Mouse (Mus musculus) testis, adult 2 months (tissue): Measurements from ENCODE around the gene Gabrr1. TPM values are rescaled to one million over a fixed set of nuclear protein-coding genes. Genes with fewer than 3 reads are reported as not detected.

Source experiments
- H3K27ac ChIP-seq: fragments of 200-500 bp; 2 replicates; pipeline ENCODE4 v1.5.1; 2012; ENCODE audit warnings: low read depth, low read length; ENCODE audit not compliant: control insufficient read depth, insufficient read depth
- H3K27me3 ChIP-seq: fragments of 200-500 bp; 2 replicates; pipeline ENCODE4 v1.6.1; 2012; ENCODE audit warnings: mild to moderate bottlenecking, low read length, moderate library complexity; ENCODE audit not compliant: control insufficient read depth, insufficient read depth
- H3K36me3 ChIP-seq: fragments of 200-500 bp; 2 replicates; pipeline ENCODE4 v1.6.1; 2012; ENCODE audit warnings: mild to moderate bottlenecking, low read length; ENCODE audit not compliant: control insufficient read depth, insufficient read depth
- H3K4me1 ChIP-seq: fragments of 200-500 bp; 2 replicates; pipeline ENCODE4 v1.6.1; 2012; ENCODE audit warnings: low read length; ENCODE audit not compliant: control insufficient read depth, insufficient read depth
- H3K4me3 ChIP-seq: fragments of 200-500 bp; 2 replicates; pipeline ENCODE4 v1.5.1; 2012; ENCODE audit warnings: low read depth, mild to moderate bottlenecking, low read length, moderate library complexity, mixed read lengths; ENCODE audit not compliant: control insufficient read depth
- CTCF ChIP-seq: fragments of 200-500 bp; IDR thresholded peaks from 2 replicates; pipeline ENCODE4 v1.5.1; 2012; ENCODE audit warnings: low read depth, mild to moderate bottlenecking, inconsistent platforms, low read length, moderate library complexity; ENCODE audit not compliant: control insufficient read depth, insufficient read depth, insufficient replicate concordance
- POLR2A ChIP-seq: fragments of 200-500 bp; IDR thresholded peaks from 2 replicates; pipeline ENCODE4 v1.6.1; 2012; ENCODE audit warnings: low read depth, mild to moderate bottlenecking, inconsistent platforms, low read length, moderate library complexity; ENCODE audit not compliant: control insufficient read depth
- polyA plus RNA-seq: library from polyadenylated mRNA; depleted of rRNA; stranded (reverse); fragments of >200 nt; gene quantifications from 2 replicates; pipeline ENCODE4 v1.2.3, GENCODE M21; 2012; rRNA removed

The Gabrr1 gene
- polyA plus RNA-seq, 1 experiment, result 0.05 TPM

- H3K36me3 ChIP-seq, result no peaks in the 10 kb centered on the region
- TF ChIP-seq CTCF (peak; percentile 24; the same call in 1 of the 2 replicates), POLR2A (no peak)
- no peak overlapping the region for H3K27ac ChIP-seq
Observed at GRCm38 (mm10) chr4:33188164-33188563, 55.8 kb downstream of the Gabrr1 start.

GRCm38 (mm10) chr4:33188781-33189734, 56.7 kb downstream of the Gabrr1 start:
- peak overlapping the region; percentile 58 for H3K27ac ChIP-seq
- peak overlapping the region; percentile 71 for H3K4me3 ChIP-seq
- TF ChIP-seq CTCF (no peak), POLR2A (peak; percentile 58)
- H3K4me1 ChIP-seq, result peaks cover 6% of the 10 kb centered on the region
- H3K36me3 ChIP-seq, result no peaks in the 10 kb centered on the region
- H3K27me3 ChIP-seq, result no peaks in the 10 kb centered on the region

More at GRCm38 (mm10) chr4:33188164-33188563, 55.8 kb downstream of the Gabrr1 start:
- Histone ChIP-seq H3K27me3 (no peaks in the 10 kb centered on the region), H3K4me3 (no peak overlapping the region), H3K4me1 (peaks cover 6% of the 10 kb centered on the region)

- Histone ChIP-seq H3K36me3 (no peaks in the 10 kb centered on the region), H3K4me3 (peak within 1 kb of the TSS; percentile 71), H3K27ac (peak within 1 kb of the TSS; percentile 58), H3K4me1 (peaks cover 6% of the 10 kb centered on the region), H3K27me3 (no peaks in the 10 kb centered on the region)
- no peak for TF ChIP-seq POLR2A
- no peak for TF ChIP-seq CTCF
Observed at GRCm38 (mm10) chr4:33189735-33190036, 57.4 kb downstream of the Gabrr1 start, which contains the start of gene Pm20d2. Pm20d2 (minus strand) TSS chr4:33189737.

GRCm38 (mm10) chr4:33198117-33198516, 65.8 kb downstream of the Gabrr1 start:
- no peaks in the 10 kb centered on the region for H3K27me3 ChIP-seq
- H3K4me3 ChIP-seq, result no peak overlapping the region
- no peaks in the 10 kb centered on the region for H3K36me3 ChIP-seq
- TF ChIP-seq POLR2A (no peak), CTCF (no peak)
- H3K27ac ChIP-seq, result no peak overlapping the region
- no peaks in the 10 kb centered on the region for H3K4me1 ChIP-seq

GRCm38 (mm10) chr4:33204682-33205081, 72.4 kb downstream of the Gabrr1 start:
- Histone ChIP-seq H3K4me3 (no peak overlapping the region), H3K27ac (no peak overlapping the region), H3K4me1 (peaks cover 11% of the 10 kb centered on the region), H3K36me3 (no peaks in the 10 kb centered on the region), H3K27me3 (no peaks in the 10 kb centered on the region)
- no peak for TF ChIP-seq POLR2A
- TF ChIP-seq CTCF, result peak; percentile 68; the same call in 1 of the 2 replicates

- Histone ChIP-seq H3K27ac (no peak overlapping the region), H3K4me1 (peaks cover 11% of the 10 kb centered on the region), H3K4me3 (no peak overlapping the region), H3K36me3 (no peaks in the 10 kb centered on the region), H3K27me3 (no peaks in the 10 kb centered on the region)
- TF ChIP-seq POLR2A, result no peak
- TF ChIP-seq CTCF, result no peak
Observed at GRCm38 (mm10) chr4:33207551-33207950, 75.2 kb downstream of the Gabrr1 start.

- Histone ChIP-seq H3K36me3 (no peaks in the 10 kb centered on the region), H3K27ac (no peak within 1 kb of the TSS), H3K27me3 (no peaks in the 10 kb centered on the region), H3K4me3 (peak within 1 kb of the TSS; percentile 72), H3K4me1 (peaks cover 11% of the 10 kb centered on the region)
- TF ChIP-seq CTCF (no peak), POLR2A (no peak)
Observed at GRCm38 (mm10) chr4:33208881-33209841, 76.8 kb downstream of the Gabrr1 start, which contains the start of gene Srsf12. Srsf12 (plus strand) TSS chr4:33208991.

Other genes starting within 250 kb of the Gabrr1 start
- 0.51 and 0.54 TPM in 2 replicates for gene Ankrd6, start 181.7 kb upstream of the Gabrr1 start, polyA plus RNA-seq
- gene Rragd, start 149.5 kb upstream of the Gabrr1 start, polyA plus RNA-seq, result 1.6 and 2.6 TPM in 2 replicates
- 197 and 259 TPM in 2 replicates for gene Ube2j1, start 101.1 kb upstream of the Gabrr1 start, polyA plus RNA-seq
- 0.49 and 0.96 TPM in 2 replicates for gene Gabrr2, start 69.5 kb upstream of the Gabrr1 start, polyA plus RNA-seq
- gene Pm20d2, start 57.2 kb downstream of the Gabrr1 start, polyA plus RNA-seq, result 1.2 and 1.4 TPM in 2 replicates
- 1.6 and 2.5 TPM in 2 replicates for gene Srsf12, start 76.5 kb downstream of the Gabrr1 start, polyA plus RNA-seq
- gene Pnrc1, start 157.6 kb downstream of the Gabrr1 start, polyA plus RNA-seq, result 16.5 and 18.6 TPM in 2 replicates
- gene Rngtt, start 177.8 kb downstream of the Gabrr1 start, polyA plus RNA-seq, result 1.9 and 2.0 TPM in 2 replicates